Mouse (Mus musculus): ENCODE results near the gene Hip1.

- TF ChIP-seq POLR2A (IDR thresholded peaks at IDR 0.05; ENCODE audit: low read depth, low read length): no peak
- no peak for TF ChIP-seq CTCF (IDR thresholded peaks at IDR 0.05; ENCODE audit: extremely low read depth, insufficient read depth, insufficient read length, insufficient replicate concordance)
Measured at GRCm38 (mm10) chr5:135568698-135569097, 23.8 kb upstream of the Hip1 start.

Data from spleen, adult 2 months (tissue).